Mouse (Mus musculus) kidney, adult 2 months (tissue): ENCODE data around the gene Rangap1.

Experiments
- CTCF ChIP-seq: fragments of 200-500 bp; conservative IDR thresholded peaks from 2 replicates; pipeline ENCODE4 v1.5.1; 2011; ENCODE audit warnings: low read depth, mild to moderate bottlenecking, control low read depth, low read length, moderate library complexity, mixed read lengths; ENCODE audit not compliant: insufficient read depth, insufficient read length
- POLR2A ChIP-seq: fragments of 200-500 bp; IDR thresholded peaks from one replicate; pipeline ENCODE4 v1.6.1; 2011; ENCODE audit warnings: low read depth, low read length, control low read depth

DNA sequence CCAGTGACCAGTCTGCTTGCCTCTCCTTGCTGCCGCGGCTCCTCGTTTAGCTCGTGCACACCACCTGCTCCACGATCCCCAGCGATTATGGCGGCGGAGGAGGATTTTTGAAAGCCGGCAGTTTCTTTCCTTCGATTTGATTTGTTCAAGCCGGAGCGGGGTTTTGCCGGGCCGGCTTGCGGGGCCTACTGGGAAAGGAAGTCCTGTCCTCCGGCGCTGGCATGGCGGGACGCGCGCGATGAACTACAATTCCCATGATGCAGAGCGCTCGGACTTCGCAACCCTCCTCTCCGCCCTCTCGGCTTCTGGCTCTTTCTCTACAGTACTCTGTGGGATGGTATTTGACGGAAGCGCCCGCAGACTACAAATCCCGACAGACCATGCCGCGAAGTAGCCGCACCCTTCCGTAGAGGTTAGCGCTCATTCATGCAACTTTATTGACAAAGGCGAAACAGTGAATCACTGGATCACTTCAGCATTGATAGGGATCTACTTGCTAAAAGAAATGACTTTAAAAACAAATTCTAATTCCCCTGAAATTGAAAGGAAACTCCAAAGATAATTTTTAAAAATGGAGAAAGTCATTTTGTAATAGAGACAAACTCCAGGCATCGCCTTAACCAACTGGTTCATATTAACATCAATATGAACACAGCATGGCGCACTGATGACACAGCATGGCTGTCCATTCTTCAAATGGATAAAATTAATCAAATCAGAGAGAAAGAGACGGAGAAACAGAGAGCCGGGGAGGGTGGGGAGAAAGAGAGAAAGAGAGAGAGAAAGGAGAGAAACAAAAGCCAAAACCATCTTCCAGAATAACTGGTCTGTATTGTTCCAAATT lies 15.3 kb downstream of the Rangap1 start:
- TF ChIP-seq CTCF, result no peak
- TF ChIP-seq POLR2A, result no peak
